Mouse (Mus musculus) midbrain, postnatal 0 days (tissue): ENCODE measurements around the gene Dgkq. TPM values are rescaled to one million over a fixed set of nuclear protein-coding genes. Genes with fewer than 3 reads are reported as not detected.

ENCODE experiments used
- ATAC-seq: fragments of 200-750 bp; cut with Nextera tagmentation; 2 replicates; pipeline ENCODE4 v1.8.0; 2017; ENCODE audit warnings: moderate number of reproducible peaks, mild to moderate bottlenecking, moderate TSS enrichment, moderate library complexity; ENCODE audit not compliant: low FRiP score
- DNase-seq: peaks from one replicate; pipeline ENCODE4 v3.0.0-alpha.2; 2015; ENCODE audit warnings: low spot score
- H3K27ac ChIP-seq: fragments of 300-500 bp; sonication (generic); 2 replicates; pipeline ENCODE4 v1.5.1; 2014; ENCODE audit warnings: low read depth, mild to moderate bottlenecking, low read length, mixed read lengths
- H3K27me3 ChIP-seq: fragments of 300-500 bp; sonication (generic); 2 replicates; pipeline ENCODE4 v1.6.1; 2014; ENCODE audit warnings: low read length, control low read depth, mixed read lengths; ENCODE audit not compliant: insufficient read depth
- H3K36me3 ChIP-seq: fragments of 300-500 bp; sonication (generic); 2 replicates; pipeline ENCODE4 v1.6.1; 2014; ENCODE audit warnings: low read length, control low read depth, mixed read lengths; ENCODE audit not compliant: insufficient read depth
- H3K4me1 ChIP-seq: fragments of 300-500 bp; sonication (generic); 2 replicates; pipeline ENCODE4 v1.6.1; 2014; ENCODE audit warnings: mild to moderate bottlenecking, control low read depth, antibody characterized with exemption, low read length, mixed read lengths; ENCODE audit not compliant: insufficient read depth
- H3K4me2 ChIP-seq: fragments of 300-500 bp; sonication (generic); 2 replicates; pipeline ENCODE4 v1.6.1; 2014; ENCODE audit warnings: low read depth, mild to moderate bottlenecking, low read length, mixed read lengths; ENCODE audit not compliant: poor library complexity, severe bottlenecking
- H3K4me3 ChIP-seq: fragments of 300-500 bp; sonication (generic); 2 replicates; pipeline ENCODE4 v1.5.1; 2014; ENCODE audit warnings: low read depth, mild to moderate bottlenecking, low read length, moderate library complexity
- H3K9ac ChIP-seq: fragments of 300-500 bp; sonication (generic); replicated peaks from 2 replicates; pipeline ENCODE4 v1.6.1; 2014; ENCODE audit warnings: mild to moderate bottlenecking, low read length, moderate library complexity, mixed read lengths; ENCODE audit not compliant: poor library complexity, severe bottlenecking
- H3K9me3 ChIP-seq: fragments of 300-500 bp; sonication (generic); 2 replicates; pipeline ENCODE4 v1.6.1; 2016; ENCODE audit warnings: low read length, control low read depth
- CTCF ChIP-seq: IDR thresholded peaks from 2 replicates; pipeline ENCODE4 v1.5.1; 2016; ENCODE audit warnings: antibody characterized with exemption, mild to moderate bottlenecking
- WGBS: fragments of 180-500 bp; shearing (Covaris S2); extraction: QIAGEN DNeasy Blood & Tissue Kit; methylation state at CpG from one replicate; pipeline ENCODE4 v1.1.7; 2014; 5-methylcytosine and 5-hydroxymethylcytosine counted together
- polyA plus RNA-seq: library from polyadenylated mRNA; unstranded; fragments of >200 nt; fragmentation: Nextera tagmentation; extraction: Ambion mirVana; gene quantifications from 2 replicates; pipeline ENCODE4 v1.2.1, GENCODE M21; 2015
- total RNA-seq: library from RNA; depleted of rRNA; stranded (reverse); fragments of >200 nt; gene quantifications from 2 replicates; pipeline ENCODE4 v1.2.3, GENCODE M21; 2014

The Dgkq gene
- total and polyA plus RNA-seq, 2 experiments from 2014 or later: 23.7 to 45.4 TPM

- ATAC-seq: peak; percentile 50; the same call in 1 of the 2 replicates
- Histone ChIP-seq H3K27ac (no peak overlapping the region), H3K9ac (peak overlapping the region; percentile 44; the same call in 1 of the 2 replicates), H3K9me3 (no peaks in the 10 kb centered on the region), H3K4me1 (0 out of 2 replicates have a peak, but pooled peaks cover 4% of the 10 kb centered on the region), H3K4me3 (peak overlapping the region; percentile 70), H3K36me3 (no peaks in the 10 kb centered on the region), H3K27me3 (peaks cover 12% of the 10 kb centered on the region; the same call in 1 of the 2 replicates), H3K4me2 (peak overlapping the region; percentile 98)
- TF ChIP-seq CTCF: no peak
- WGBS: 1% methylated on average over 63 of the region's 99 CpGs
- DNase-seq: no peak
Observed at GRCm38 (mm10) chr5:108694352-108695261, 25.1 kb upstream of the Dgkq start.

GRCm38 (mm10) chr5:108693872-108694288, 24.4 kb upstream of the Dgkq start:
- Histone ChIP-seq H3K4me1 (0 out of 2 replicates have a peak, but pooled peaks cover 4% of the 10 kb centered on the region), H3K36me3 (no peaks in the 10 kb centered on the region), H3K4me2 (peak overlapping the region; percentile 98), H3K27ac (no peak overlapping the region), H3K4me3 (peak overlapping the region; percentile 70), H3K9ac (0 out of 2 replicates have a peak overlapping the region, but pooled peaks have one; percentile 44), H3K9me3 (no peaks in the 10 kb centered on the region), H3K27me3 (peaks cover 12% of the 10 kb centered on the region; the same call in 1 of the 2 replicates)
- ATAC-seq: peak; percentile 94
- no peak for TF ChIP-seq CTCF
- WGBS: 1% methylated on average over 33 of the region's 43 CpGs
- DNase-seq: peak; percentile 88

- 6% methylated on average over 14 of the region's 18 CpGs for WGBS
- Histone ChIP-seq H3K4me1 (0 out of 2 replicates have a peak, but pooled peaks cover 4% of the 10 kb centered on the region), H3K9me3 (no peaks in the 10 kb centered on the region), H3K27me3 (peaks cover 12% of the 10 kb centered on the region; the same call in 1 of the 2 replicates), H3K36me3 (no peaks in the 10 kb centered on the region), H3K9ac (no peak within 1 kb of the TSS), H3K27ac (no peak within 1 kb of the TSS), H3K4me2 (peak within 1 kb of the TSS; percentile 98), H3K4me3 (0 out of 2 replicates have a peak within 1 kb of the TSS, but pooled peaks have one; percentile 15)
- ATAC-seq (no peak), DNase-seq (no peak)
- peak; percentile 39 for TF ChIP-seq CTCF
Observed at GRCm38 (mm10) chr5:108692271-108692670, 22.8 kb upstream of the Dgkq start, which contains the start of gene Fgfrl1. TSS of gene Fgfrl1 (plus strand) at chr5:108692382.

GRCm38 (mm10) chr5:108691152-108691551, 21.7 kb upstream of the Dgkq start:
- no peak overlapping the region for H3K27ac ChIP-seq
- ATAC-seq: no peak
- DNase-seq: no peak
- no peak overlapping the region for H3K9ac ChIP-seq
- H3K4me1 ChIP-seq: 0 out of 2 replicates have a peak, but pooled peaks cover 4% of the 10 kb centered on the region
- no peak overlapping the region for H3K4me3 ChIP-seq
- no peaks in the 10 kb centered on the region for H3K9me3 ChIP-seq
- peaks cover 12% of the 10 kb centered on the region; the same call in 1 of the 2 replicates for H3K27me3 ChIP-seq
- peak; percentile 25; the same call in 1 of the 2 replicates for TF ChIP-seq CTCF
- WGBS: 71% methylated on average over 4 of the region's 4 CpGs
- H3K36me3 ChIP-seq: no peaks in the 10 kb centered on the region
- no peak overlapping the region for H3K4me2 ChIP-seq

GRCm38 (mm10) chr5:108689091-108689490, 19.6 kb upstream of the Dgkq start:
- TF ChIP-seq CTCF: no peak
- Histone ChIP-seq H3K9me3 (no peaks in the 10 kb centered on the region), H3K27me3 (peaks cover 5% of the 10 kb centered on the region; the same call in 1 of the 2 replicates), H3K4me2 (no peak overlapping the region), H3K27ac (no peak overlapping the region), H3K9ac (no peak overlapping the region), H3K4me3 (no peak overlapping the region), H3K36me3 (no peaks in the 10 kb centered on the region), H3K4me1 (no peaks in the 10 kb centered on the region)
- WGBS: 47% methylated on average over 5 of the region's 5 CpGs
- peak; percentile 49 for DNase-seq
- ATAC-seq: no peak

- no peak for TF ChIP-seq CTCF
- Histone ChIP-seq H3K27ac (no peak overlapping the region), H3K9ac (no peak overlapping the region), H3K4me1 (peaks cover 15% of the 10 kb centered on the region), H3K36me3 (0 out of 2 replicates have a peak, but pooled peaks cover 4% of the 10 kb centered on the region), H3K9me3 (no peaks in the 10 kb centered on the region), H3K27me3 (no peaks in the 10 kb centered on the region), H3K4me2 (no peak overlapping the region), H3K4me3 (no peak overlapping the region)
- no peak for ATAC-seq
- no peak for DNase-seq
- WGBS: 95% methylated on average over 6 of the region's 6 CpGs
Observed at GRCm38 (mm10) chr5:108680871-108681270, 11.4 kb upstream of the Dgkq start.
